Mouse (Mus musculus) heart, adult 18-20 months (tissue): ENCODE measurements around the gene Txnl4b. TPM values are rescaled to one million over a fixed set of nuclear protein-coding genes. Genes with fewer than 3 reads are reported as not detected.

Experiments used
- DNase-seq, 2 experiments: peaks; one replicate each; pipeline ENCODE4 v3.0.0; 2021 to 2022; ENCODE audit warnings: mixed read lengths in 1 of 2
- long read RNA-seq, 2 experiments: library from polyadenylated mRNA; stranded (forward); transcript quantifications; one replicate each; pipeline ENCODE4 v2.0.0; 2021
- total RNA-seq, 2 experiments: library from RNA; stranded (reverse); gene quantifications; 2 replicates each; pipeline ENCODE4 v1.2.3; 2021

The Txnl4b gene
- total RNA-seq = 1 to 10 TPM; 4.3 to 4.6 TPM
- long read RNA-seq, experiment 1, partial matches to known transcripts = 0 of 2 reads
- long read RNA-seq, experiment 1, other reads (novel, unspliced or antisense) = 0 of 2 reads
- long read RNA-seq, experiment 2 = 0 reads

DNA sequence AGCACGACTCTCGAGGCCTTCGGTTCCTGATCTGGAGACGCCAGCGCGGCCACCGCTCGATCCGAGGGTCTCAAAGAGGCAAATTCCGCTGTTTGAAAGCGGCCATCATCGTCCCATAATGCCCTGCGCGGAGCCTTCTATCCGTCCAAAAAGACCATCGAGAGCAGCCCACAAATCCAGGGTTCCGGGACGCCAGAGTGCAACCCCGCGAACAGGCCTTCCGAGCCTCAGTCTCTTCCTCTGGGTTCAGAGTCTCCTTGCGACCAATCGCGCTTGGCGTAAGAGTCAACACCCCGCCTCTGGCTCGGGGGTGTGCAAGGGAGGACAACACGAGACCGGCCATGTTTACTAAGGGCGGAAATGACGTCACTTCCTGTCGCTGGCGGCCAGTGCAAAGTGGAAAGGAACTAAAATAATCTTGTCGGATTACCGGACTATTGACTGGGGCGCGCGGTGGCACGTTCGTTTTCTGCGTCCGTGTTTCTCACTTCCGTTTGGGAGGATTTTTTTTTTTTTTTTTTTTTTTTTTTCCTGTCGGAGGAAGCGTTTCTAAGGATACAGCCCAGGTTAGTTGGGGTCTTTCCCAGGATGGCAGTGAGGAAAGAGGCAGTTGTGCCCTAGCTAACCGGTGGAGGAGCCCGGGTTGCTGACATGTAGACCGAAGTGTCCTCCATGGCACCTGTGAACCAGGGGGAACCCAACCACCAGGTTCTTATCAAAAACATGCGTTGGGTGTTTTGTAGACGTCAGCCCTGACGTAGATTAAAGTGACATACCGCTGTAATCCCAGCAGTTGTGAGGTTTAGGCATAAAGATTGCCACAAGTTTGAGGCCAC lies at the start of gene Txnl4b, which contains the start of gene Dhx38:
Gene Txnl4b, plus strand, starts transcription at position 395 of the 836 bp plus-strand sequence.
Gene Dhx38, minus strand, starts transcription at position 364 of the 836 bp plus-strand sequence.
- DNase-seq = peak; percentile 99 to 100

GRCm38 (mm10) chr8:109524008-109524407 lies 41.7 kb upstream of the Txnl4b start:
- DNase-seq = no peak

DNA sequence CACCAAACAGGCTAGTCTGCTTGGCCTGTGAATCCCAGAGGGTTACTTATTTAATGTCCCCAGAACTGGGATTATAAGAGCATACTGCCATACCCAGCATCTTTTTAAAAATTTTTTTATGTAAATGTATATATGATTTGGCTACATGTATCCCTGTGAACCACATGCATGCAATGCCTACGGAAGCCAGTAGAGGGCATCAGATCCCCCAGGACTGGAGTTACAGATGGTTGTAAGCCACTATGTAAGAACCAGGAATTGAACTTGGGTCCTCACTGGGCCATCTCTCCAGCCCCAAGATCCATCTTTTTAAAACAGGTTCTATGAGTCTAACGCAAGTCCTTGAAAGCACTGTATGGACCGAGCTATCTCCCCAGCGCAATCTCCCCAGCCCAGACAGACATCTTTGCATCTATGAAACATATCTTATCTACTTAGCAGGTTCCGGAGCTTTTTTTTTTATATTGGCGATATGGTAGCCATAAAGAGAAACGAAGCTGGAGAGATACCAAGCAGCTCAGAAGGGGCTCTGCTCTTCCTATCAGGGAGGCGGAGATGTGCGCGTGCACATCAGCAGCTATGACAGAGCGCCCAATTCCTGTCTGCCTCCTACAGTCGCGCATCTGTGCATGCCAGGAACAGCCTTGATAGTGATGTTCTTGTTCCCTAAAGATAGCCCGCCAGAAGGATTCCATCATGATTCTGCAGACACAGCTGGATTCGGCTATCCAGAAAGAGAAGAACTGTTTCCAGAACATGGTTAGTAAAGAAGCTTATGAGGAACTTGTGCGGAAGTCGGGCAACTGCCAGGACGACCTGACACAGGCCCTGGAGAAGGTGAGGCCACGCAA lies 30.3 kb upstream of the Txnl4b start:
- peak; percentile 9 to 55 for DNase-seq

DNA sequence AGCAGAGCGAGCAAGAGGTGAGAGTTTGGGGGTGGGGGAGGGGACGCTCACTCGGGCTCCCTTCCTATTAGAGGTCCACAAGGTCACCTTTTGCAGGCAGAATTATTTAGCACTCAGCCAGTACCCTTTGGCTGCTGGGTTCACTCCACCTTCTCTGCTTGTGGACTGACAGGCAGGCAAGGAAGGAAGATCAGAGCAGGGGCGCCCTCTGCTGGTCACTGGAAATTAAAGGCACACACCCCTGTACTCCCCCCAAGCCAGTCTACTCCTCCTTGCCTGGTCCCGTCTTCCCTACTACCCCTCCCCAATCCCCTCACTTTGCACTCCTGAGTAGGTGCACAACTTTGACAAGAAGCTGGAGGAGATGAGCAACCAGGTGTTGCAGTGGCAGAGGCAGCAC lies 29.0 kb upstream of the Txnl4b start:
- peak; percentile 42 to 78 for DNase-seq

DNA sequence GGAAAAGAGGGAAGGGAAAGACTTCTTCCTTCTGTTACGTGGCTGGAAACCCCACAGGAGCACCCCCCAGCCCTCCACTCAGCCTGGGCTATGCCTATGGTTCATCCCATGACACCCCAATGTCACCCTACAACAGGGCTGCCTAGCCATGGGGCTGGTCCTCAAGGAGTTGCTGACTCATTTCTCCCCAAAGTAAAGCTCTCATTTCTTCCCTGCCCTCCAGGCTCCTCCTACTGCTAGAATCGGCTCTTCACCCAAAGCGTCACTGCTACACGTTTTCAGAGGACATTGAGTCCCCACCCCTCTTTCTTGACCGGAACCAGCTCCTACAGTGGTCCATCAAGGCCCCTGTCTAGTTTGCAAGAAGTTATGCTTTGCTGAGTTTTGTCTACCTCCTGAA lies 23.5 kb upstream of the Txnl4b start:
- no peak for DNase-seq

DNA sequence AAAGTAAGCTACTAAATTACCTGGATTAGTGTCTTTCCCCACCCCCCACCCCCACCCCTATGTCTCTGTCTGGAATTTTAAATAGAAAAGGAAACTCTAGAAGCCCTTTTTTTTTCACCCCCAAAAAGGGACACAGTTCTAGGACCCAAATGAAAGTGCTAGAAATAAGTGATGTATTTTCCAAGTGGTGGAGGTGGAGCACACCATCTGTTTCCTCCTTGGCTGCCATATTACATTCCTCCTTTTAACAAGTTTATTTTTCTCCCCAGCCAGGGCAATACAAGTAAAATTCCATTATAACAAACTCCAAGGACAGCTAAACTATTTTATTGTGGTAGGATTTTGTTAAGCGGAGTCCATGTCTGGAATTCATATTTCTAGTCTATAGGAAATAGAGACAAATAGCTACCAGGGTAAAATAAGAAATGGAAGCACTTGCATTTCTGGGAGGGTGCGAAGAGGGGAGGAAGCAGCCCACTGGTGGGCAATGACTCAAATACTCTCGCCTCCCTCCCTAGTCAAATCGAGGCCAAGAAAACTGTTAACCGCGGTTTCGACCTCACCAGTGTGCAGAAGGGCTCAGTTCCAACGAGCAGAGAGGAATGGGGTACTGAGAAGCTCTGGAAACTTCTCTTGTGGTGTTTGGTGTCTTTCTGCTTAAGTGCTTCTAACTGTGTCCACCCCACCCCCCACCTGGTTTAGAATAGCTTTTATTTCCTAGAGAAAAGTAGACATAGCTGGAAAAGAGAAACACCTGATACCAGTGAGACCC lies 22.8 kb upstream of the Txnl4b start:
- no peak for DNase-seq

GRCm38 (mm10) chr8:109544049-109544448 lies 21.6 kb upstream of the Txnl4b start:
- no peak for DNase-seq

DNA sequence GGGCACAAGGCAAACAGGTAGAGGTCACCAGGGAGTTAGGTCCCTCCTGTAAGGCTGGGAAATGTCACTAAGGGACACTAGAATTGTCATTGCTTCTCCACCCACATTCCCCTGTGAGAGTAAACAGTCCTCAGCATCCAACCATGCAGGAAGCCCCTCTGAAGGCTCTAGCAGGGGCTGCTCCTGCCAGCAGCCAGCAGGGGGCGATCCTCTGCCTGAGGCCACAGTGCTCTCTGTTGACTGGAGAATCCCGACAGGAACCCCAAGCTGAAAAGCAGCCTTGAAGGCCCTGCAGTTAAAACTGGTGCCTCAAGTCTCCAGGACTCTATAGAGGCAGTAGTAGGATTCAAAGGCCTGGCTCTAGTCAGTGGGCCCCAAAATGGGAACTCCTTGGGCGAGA lies 14.0 kb upstream of the Txnl4b start:
- peak in 1 of 2 experiments; percentile 12 for DNase-seq

DNA sequence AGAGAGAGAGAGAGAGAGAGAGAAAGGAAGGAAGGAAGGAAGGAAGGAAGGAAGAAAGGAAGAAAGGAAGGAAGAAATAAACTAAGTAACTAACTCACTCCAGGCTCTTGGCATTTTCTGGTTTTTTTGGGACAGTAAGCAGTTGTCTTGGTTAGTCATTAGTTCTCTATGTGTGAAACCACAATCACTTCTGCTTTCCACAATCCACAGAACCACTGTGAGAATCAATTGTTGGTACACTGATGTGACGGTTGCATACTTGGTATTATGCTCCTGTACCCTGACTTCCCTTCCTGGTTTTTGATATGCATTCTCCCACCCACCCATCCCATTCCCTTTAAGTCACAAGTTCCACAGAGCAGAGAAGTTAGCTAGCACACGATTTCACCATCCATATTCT lies 1.8 kb upstream of the Txnl4b start:
- DNase-seq = no peak

DNA sequence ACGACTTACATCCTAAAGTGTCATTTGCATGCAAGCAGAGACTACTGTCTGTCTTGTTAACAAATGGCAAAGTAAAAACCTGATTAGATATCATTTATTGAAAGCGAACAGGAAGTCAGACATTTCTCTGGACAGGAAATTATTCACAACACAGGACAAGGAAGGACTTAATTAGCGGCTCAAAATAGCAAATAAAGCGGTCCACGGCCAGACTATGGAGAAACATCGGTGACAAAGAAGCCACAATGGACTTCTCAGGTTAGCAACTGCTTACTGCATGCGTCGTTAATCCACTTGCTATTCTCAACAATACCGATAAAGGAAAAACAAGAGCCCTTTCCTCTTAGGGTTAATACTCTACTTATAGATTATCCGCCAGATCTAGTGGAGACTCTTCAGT lies 926 bp upstream of the Txnl4b start:
- DNase-seq = no peak

DNA sequence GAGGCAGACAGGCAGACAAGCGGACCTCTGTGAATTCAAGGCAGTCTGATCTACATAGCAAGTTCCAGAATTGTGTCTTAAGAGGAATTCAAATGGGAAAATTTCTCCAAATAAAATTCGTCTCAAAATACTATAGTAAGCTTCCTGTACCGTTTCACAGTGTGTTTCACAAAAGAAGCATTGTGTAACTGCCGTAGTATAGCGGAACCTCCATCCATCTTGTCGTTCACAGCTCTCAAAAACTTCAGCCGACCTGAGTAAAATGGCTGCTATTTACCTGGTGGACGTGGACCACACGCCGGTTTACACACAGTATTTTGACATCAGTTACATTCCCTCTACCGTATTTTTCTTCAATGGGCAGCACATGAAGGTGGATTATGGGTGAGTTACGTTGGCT lies 5.4 kb downstream of the Txnl4b start:
- DNase-seq = no peak

GRCm38 (mm10) chr8:109576311-109576710 lies 10.6 kb downstream of the Txnl4b start:
- DNase-seq = no peak

DNA sequence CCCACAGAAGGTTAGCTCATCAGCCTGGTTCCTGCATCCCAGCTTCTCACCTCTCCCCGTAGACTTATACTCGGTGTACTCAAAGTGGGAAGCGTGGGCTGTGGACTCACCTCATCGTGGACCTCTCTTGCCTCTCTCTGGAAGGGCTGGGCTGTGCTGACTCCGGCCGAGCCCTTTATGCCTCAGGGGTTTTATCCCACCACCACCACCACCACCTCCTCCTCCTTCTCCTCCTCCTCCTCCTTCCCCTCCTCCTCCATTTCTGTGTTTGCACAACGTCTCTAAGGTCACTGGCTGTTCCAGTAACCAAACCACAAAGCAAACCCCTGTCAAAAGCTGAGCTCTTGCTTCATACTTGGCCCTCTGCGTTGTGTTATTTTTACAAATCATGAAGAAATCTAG lies 13.2 kb downstream of the Txnl4b start, which contains the start of gene Hp:
Gene Hp, minus strand, starts transcription at position 273 of the 402 bp plus-strand sequence.
- no peak for DNase-seq

DNA sequence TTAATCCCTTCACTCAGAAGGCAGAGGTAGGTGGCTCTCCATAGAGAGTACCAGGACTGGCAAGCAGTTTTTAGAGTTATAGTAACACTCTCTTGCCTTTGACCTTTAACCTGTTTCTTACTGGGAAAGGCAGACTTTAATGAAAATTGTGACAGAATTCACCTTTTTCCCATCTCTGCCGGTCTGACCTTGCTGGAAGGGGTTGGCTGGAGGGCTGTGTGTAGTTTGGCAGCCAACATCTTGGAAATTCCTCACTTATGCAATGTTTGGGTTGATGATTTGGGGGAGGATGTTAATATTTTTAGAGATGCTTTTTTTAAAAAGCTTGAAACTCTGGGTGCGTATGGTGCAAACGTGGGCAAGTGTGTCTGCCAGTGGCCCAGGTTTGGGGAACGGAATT lies 18.6 kb downstream of the Txnl4b start:
- no peak for DNase-seq

GRCm38 (mm10) chr8:109584830-109585229 lies 19.1 kb downstream of the Txnl4b start:
- no peak for DNase-seq

DNA sequence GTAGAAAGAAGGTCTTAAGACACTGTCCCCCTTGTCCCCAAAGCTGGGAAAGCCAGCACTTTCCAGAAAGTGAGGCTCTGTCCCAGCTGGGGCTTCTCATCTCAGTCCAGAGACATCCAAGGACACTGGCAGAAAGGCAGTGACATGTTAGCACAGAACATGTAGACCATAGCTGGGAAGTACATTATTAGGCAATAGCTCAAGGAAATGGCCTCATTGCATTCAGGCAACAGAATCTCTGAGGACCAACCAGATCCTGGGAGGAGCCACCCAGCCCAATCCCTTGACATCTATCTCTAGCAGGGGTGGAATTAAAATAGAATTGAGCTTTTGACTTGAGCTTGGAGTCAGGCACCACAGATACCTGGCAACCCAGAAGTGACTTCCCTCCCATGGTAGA lies 20.0 kb downstream of the Txnl4b start:
- DNase-seq = no peak

DNA sequence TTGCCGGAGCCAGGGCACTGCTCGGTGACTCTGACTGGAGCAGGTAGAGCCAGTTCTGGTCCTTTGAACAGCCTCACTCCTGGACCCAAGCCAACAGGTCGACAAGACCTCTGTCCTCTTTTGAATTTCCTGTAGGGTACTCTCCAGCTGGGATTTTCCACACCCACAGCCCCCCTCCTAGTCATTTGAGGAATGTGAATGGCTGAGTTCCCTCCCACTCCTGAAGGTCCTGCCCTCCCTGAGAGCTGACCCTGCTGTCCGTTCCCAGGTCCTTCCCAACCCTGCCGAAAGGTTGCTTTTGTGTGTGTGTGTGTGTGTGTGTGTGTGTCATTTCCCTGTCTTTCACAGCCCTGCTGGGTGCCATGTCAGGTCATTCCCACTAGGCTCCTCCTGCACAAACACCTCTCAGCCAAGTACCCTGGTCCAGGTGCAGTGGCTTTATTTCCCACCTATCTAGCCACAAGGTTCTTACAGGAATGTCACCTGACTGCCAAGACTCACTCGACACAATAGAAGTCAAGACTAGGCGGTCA lies 21.3 kb downstream of the Txnl4b start:
- no peak for DNase-seq

DNA sequence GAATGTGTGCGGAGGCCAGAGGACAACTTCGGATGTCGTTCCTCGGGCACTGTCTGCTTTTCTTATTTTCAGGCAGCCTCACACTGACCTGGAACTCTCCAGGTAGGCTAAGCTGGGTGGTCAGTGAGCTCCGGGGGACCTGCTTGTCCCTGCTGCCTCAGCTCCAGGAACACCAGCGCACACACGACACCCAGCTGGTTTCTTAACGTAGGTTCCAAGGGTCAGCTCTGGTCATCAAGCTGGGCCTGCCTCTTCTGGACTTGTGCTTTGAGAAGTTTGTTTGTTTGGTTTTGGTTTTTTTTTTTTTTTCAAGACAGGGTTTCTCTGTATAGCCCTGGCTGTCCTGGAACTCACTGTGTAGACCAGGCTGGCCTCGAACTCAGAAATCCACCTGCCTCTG lies 25.2 kb downstream of the Txnl4b start:
- DNase-seq = no peak

- no peak for DNase-seq
These were observed 25.7 kb downstream of the Txnl4b start for GRCm38 (mm10) chr8:109591367-109591766.

DNA sequence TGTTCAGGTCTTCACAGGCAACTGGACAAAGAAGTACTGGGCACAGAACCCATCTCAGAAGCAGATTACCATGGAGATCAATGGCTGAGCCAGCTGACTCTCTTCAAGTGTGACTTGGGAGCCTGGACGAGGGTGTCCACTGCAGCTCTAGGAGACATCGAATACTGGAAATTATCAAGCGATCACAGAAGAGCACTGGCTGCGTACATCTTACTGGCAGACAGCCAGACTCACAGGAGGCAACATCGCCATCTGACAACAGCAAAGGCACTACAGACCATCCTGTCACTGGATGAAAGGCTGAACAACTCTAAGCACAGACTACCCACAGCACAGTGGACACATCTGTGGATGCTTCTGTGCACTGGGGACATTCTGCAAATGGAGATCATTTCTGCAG lies 26.5 kb downstream of the Txnl4b start:
- DNase-seq = no peak

- no peak for DNase-seq
These were observed 27.6 kb downstream of the Txnl4b start for GRCm38 (mm10) chr8:109593117-109593788.
